In genomic region chr12:5141040-5141439, GRCm38 (mm10) we compare ENCODE assay signal across 16 mouse cellular contexts.
DNase-seq lines count a peak whose midpoint lies in the region; ATAC-seq and TF ChIP-seq lines count a peak whose summit lies in the region.
"Had no signal": no experiment of that assay in that cellular context is flagged by ENCODE, and none has a peak within 500 bp of the region (broad histone marks: within the 10 kb centered on the region; RNA-seq: fewer than 3 reads in every experiment).

No protein-coding gene starts in this region.

- H3K9ac ChIP-seq in intestine, postnatal 0 days (ENCODE audit: low read depth, low read length), result no peak overlapping the region
- H3K9ac ChIP-seq in intestine, embryonic 15.5 days, result no peak overlapping the region
- no peak overlapping the region for H3K9ac ChIP-seq in lung, postnatal 0 days (replicated peaks; ENCODE audit: low read depth)
- H3K9ac ChIP-seq: forebrain, embryonic 12.5 days; neural tube, embryonic 12.5 days had no signal

- no peak for TF ChIP-seq EP300 in lung, postnatal 0 days (IDR thresholded peaks at IDR 0.05)

- TF ChIP-seq CTCF in intestine, postnatal 0 days (IDR thresholded peaks at IDR 0.05; ENCODE audit: low read depth), result peak; percentile 69
- TF ChIP-seq CTCF in lung, postnatal 0 days (IDR thresholded peaks at IDR 0.05), result peak; percentile 46
- peak; percentile 54 for TF ChIP-seq CTCF in cortical plate, adult 2 months (IDR thresholded peaks at IDR 0.05; ENCODE audit: extremely low read depth, insufficient read depth, low read length)
- TF ChIP-seq CTCF in gastrocnemius, adult 2 months (IDR thresholded peaks at IDR 0.05), result no peak

- H3K27me3 ChIP-seq in intestine, postnatal 0 days (replicated peaks; ENCODE audit: control insufficient read depth, insufficient read depth, low read length), result no peaks in the 10 kb centered on the region
- H3K27me3 ChIP-seq in intestine, embryonic 15.5 days (replicated peaks), result no peaks in the 10 kb centered on the region
- no peaks in the 10 kb centered on the region for H3K27me3 ChIP-seq in lung, postnatal 0 days (replicated peaks; ENCODE audit: insufficient read depth, low read length)
- H3K27me3 ChIP-seq: forebrain, embryonic 12.5 days; neural tube, embryonic 12.5 days had no signal

- no peak for TF ChIP-seq POLR2A in cortical plate, adult 2 months (IDR thresholded peaks at IDR 0.05; ENCODE audit: extremely low read depth, insufficient read depth, low read length)

- no peaks in the 10 kb centered on the region for H3K4me1 ChIP-seq in intestine, postnatal 0 days (replicated peaks; ENCODE audit: control insufficient read depth, insufficient read depth, low read length)
- 0 out of 2 replicates have a peak, but pooled peaks cover 2% of the 10 kb centered on the region for H3K4me1 ChIP-seq in intestine, embryonic 15.5 days (replicated peaks)
- no peaks in the 10 kb centered on the region for H3K4me1 ChIP-seq in lung, postnatal 0 days (ENCODE audit: insufficient read depth, low read depth, low read length)
- H3K4me1 ChIP-seq in cortical plate, adult 2 months (ENCODE audit: control insufficient read depth, insufficient read depth, low read length), result 0 out of 2 replicates have a peak, but pooled peaks cover 3% of the 10 kb centered on the region

- ATAC-seq in intestine, postnatal 0 days, result no peak
- ATAC-seq in intestine, embryonic 15.5 days, result no peak
- no peak for ATAC-seq in lung, postnatal 0 days
- ATAC-seq: intestine, embryonic 16.5 days; midbrain, embryonic 16.5 days had no signal

- DNase-seq in cerebellum, postnatal 10 days, result peak; percentile 42 to 49
- DNase-seq in cerebellum, adult 9-11 months, result no peak
- no peak for DNase-seq in lung, postnatal 0 days (ENCODE audit: low spot score)
- DNase-seq in lung, postnatal 10 days, result no peak
- no peak for DNase-seq in gastrocnemius, adult 2 months
- DNase-seq: heart, postnatal 4 days; lung, postnatal 4 days; thymus, postnatal 36 days had no signal

- H3K36me3 ChIP-seq in intestine, postnatal 0 days (ENCODE audit: control insufficient read depth, insufficient read depth), result no peaks in the 10 kb centered on the region
- H3K36me3 ChIP-seq in intestine, embryonic 15.5 days, result no peaks in the 10 kb centered on the region
- H3K36me3 ChIP-seq in lung, postnatal 0 days (ENCODE audit: insufficient read depth, low read length), result no peaks in the 10 kb centered on the region

- 37% methylated on average over 4 of the region's 4 CpGs for WGBS in intestine, postnatal 0 days
- 47% methylated on average over 4 of the region's 4 CpGs for WGBS in intestine, embryonic 15.5 days
- whole genome bisulfite sequencing in lung, postnatal 0 days, result 48% methylated on average over 4 of the region's 4 CpGs

- no peak overlapping the region for H3K27ac ChIP-seq in intestine, postnatal 0 days (ENCODE audit: low read depth, low read length)
- H3K27ac ChIP-seq in intestine, embryonic 15.5 days, result no peak overlapping the region
- H3K27ac ChIP-seq in lung, postnatal 0 days (ENCODE audit: low read length), result no peak overlapping the region
- no peak overlapping the region for H3K27ac ChIP-seq in cortical plate, adult 2 months (ENCODE audit: insufficient read depth, low read length)
- no peak overlapping the region for H3K27ac ChIP-seq in gastrocnemius, adult 2 months
- H3K27ac ChIP-seq: forebrain, embryonic 12.5 days; neural tube, embryonic 12.5 days had no signal

- H3K4me3 ChIP-seq in intestine, postnatal 0 days (ENCODE audit: low read depth, low read length), result no peak overlapping the region
- H3K4me3 ChIP-seq in intestine, embryonic 15.5 days (replicated peaks), result no peak overlapping the region
- H3K4me3 ChIP-seq in lung, postnatal 0 days (ENCODE audit: low read depth, low read length), result no peak overlapping the region
- H3K4me3 ChIP-seq in cortical plate, adult 2 months (ENCODE audit: insufficient read depth, low read length), result no peak overlapping the region
- H3K4me3 ChIP-seq in gastrocnemius, adult 2 months, result no peak overlapping the region
- H3K4me3 ChIP-seq: forebrain, embryonic 12.5 days; neural tube, embryonic 12.5 days had no signal

- H3K9me3 ChIP-seq in intestine, postnatal 0 days (ENCODE audit: control insufficient read depth), result no peaks in the 10 kb centered on the region
- no peaks in the 10 kb centered on the region for H3K9me3 ChIP-seq in intestine, embryonic 15.5 days
- H3K9me3 ChIP-seq in lung, postnatal 0 days (ENCODE audit: low read length), result no peaks in the 10 kb centered on the region
- H3K9me3 ChIP-seq: forebrain, embryonic 12.5 days; neural tube, embryonic 12.5 days had no signal

- no peak overlapping the region for H3K4me2 ChIP-seq in intestine, postnatal 0 days (replicated peaks; ENCODE audit: low read depth)
- no peak overlapping the region for H3K4me2 ChIP-seq in intestine, embryonic 15.5 days (replicated peaks)
- no peak overlapping the region for H3K4me2 ChIP-seq in lung, postnatal 0 days (replicated peaks; ENCODE audit: low read depth, low read length)
- H3K4me2 ChIP-seq: forebrain, embryonic 12.5 days; heart, embryonic 11.5 days; neural tube, embryonic 12.5 days had no signal

- intact Hi-C loops in gastrocnemius, adult 2 months (cut with DNase I), result loop anchor here (5.0 kb wide), 3 partner anchors 106 to 271 kb away; no protein-coding TSS in a partner anchor

Comparison
In these comparisons a context has a peak if more than half of its experiments do, and no peak if none do; other contexts are left out.
1. DNase-seq: peak in cerebellum, postnatal 10 days (2 of 2); none in cerebellum, adult 9-11 months (single experiment), lung, postnatal 0 days (single experiment), lung, postnatal 10 days (single experiment) and gastrocnemius, adult 2 months (single experiment).